Mouse (Mus musculus) stomach, postnatal 0 days (tissue): ENCODE results near the gene Yif1b. TPM values are rescaled to one million over a fixed set of nuclear protein-coding genes. Genes with fewer than 3 reads are reported as not detected.

ENCODE experiments used
- ATAC-seq: fragments of 200-750 bp; cut with Nextera tagmentation; 2 replicates; pipeline ENCODE4 v1.8.0; 2017; ENCODE audit not compliant: low FRiP score, low TSS enrichment
- DNase-seq: peaks from one replicate; pipeline ENCODE4 v3.0.0-alpha.2; 2016; ENCODE audit warnings: low spot score
- H3K27ac ChIP-seq: fragments of 300-500 bp; sonication (generic); replicated peaks from 2 replicates; pipeline ENCODE4 v1.5.1; 2014; ENCODE audit warnings: mild to moderate bottlenecking, control low read depth
- H3K27me3 ChIP-seq: fragments of 300-500 bp; sonication (generic); 2 replicates; pipeline ENCODE4 v1.6.1; 2014; ENCODE audit warnings: low read length; ENCODE audit not compliant: control insufficient read depth, insufficient read depth
- H3K36me3 ChIP-seq: fragments of 300-500 bp; sonication (generic); 2 replicates; pipeline ENCODE4 v1.6.1; 2014; ENCODE audit warnings: low read length, mixed read lengths; ENCODE audit not compliant: control insufficient read depth, insufficient read depth
- H3K4me1 ChIP-seq: fragments of 300-500 bp; sonication (generic); replicated peaks from 2 replicates; pipeline ENCODE4 v1.6.1; 2014; ENCODE audit warnings: antibody characterized with exemption; ENCODE audit not compliant: control insufficient read depth, insufficient read depth
- H3K4me2 ChIP-seq: fragments of 300-500 bp; sonication (generic); replicated peaks from 2 replicates; pipeline ENCODE4 v1.6.1; 2014; ENCODE audit warnings: low read depth, mild to moderate bottlenecking, control low read depth, moderate library complexity
- H3K4me3 ChIP-seq: fragments of 300-500 bp; sonication (generic); 2 replicates; pipeline ENCODE4 v1.5.1; 2014; ENCODE audit warnings: low read depth, low read length, control low read depth
- H3K9ac ChIP-seq: fragments of 300-500 bp; sonication (generic); 2 replicates; pipeline ENCODE4 v1.6.1; 2014; ENCODE audit warnings: mild to moderate bottlenecking, low read length, control low read depth, mixed read lengths
- H3K9me3 ChIP-seq: fragments of 300-500 bp; sonication (generic); 2 replicates; pipeline ENCODE4 v1.6.1; 2016; ENCODE audit warnings: low read length; ENCODE audit not compliant: control insufficient read depth
- CTCF ChIP-seq: IDR thresholded peaks from 2 replicates; pipeline ENCODE4 v1.5.1; 2016; ENCODE audit warnings: antibody characterized with exemption, low read depth, mild to moderate bottlenecking, moderate library complexity
- EP300 ChIP-seq: optimal IDR thresholded peaks from 2 replicates; pipeline ENCODE3; 2016; ENCODE audit warnings: antibody characterized with exemption
- WGBS: fragments of 180-500 bp; shearing (Covaris S2); extraction: QIAGEN DNeasy Blood & Tissue Kit; methylation state at CpG from one replicate; pipeline ENCODE4 v1.1.7; 2014; 5-methylcytosine and 5-hydroxymethylcytosine counted together
- polyA plus RNA-seq: library from polyadenylated mRNA; unstranded; fragments of >200 nt; fragmentation: Nextera tagmentation; extraction: Ambion mirVana; gene quantifications from 2 replicates; pipeline ENCODE4 v1.2.1, GENCODE M21; 2015

Yif1b gene
- polyA plus RNA-seq, 1 experiment from 2014 or later = 74.1 TPM

DNA sequence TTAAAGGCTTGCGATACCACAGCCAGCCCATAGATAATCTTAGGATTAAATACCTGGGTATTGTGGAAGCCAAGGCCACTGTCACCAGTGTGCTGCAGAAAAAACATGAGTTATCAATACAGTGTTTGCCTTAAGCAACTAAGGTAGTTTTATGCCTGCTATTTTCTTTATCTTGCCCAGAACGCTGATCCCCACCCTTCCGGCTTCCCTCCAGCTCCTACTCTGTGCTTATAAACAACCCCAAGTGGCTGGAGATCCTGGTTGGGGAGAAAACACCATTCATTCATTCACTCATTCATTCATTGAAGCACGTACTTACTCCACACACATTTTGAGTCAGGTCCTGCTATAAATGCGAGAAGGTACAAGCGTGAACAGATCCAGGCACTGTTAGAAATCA is 46.4 kb downstream of the Yif1b start:
- Histone ChIP-seq H3K27ac (no peak overlapping the region), H3K4me3 (no peak overlapping the region), H3K4me1 (no peaks in the 10 kb centered on the region), H3K4me2 (no peak overlapping the region), H3K9me3 (no peaks in the 10 kb centered on the region), H3K9ac (no peak overlapping the region), H3K27me3 (0 out of 2 replicates have a peak, but pooled peaks cover 2% of the 10 kb centered on the region), H3K36me3 (no peaks in the 10 kb centered on the region)
- no peak for TF ChIP-seq EP300
- TF ChIP-seq CTCF = no peak
- WGBS = 73% methylated on average over 6 of the region's 6 CpGs
- no peak for ATAC-seq
- DNase-seq = peak; percentile 22

DNA sequence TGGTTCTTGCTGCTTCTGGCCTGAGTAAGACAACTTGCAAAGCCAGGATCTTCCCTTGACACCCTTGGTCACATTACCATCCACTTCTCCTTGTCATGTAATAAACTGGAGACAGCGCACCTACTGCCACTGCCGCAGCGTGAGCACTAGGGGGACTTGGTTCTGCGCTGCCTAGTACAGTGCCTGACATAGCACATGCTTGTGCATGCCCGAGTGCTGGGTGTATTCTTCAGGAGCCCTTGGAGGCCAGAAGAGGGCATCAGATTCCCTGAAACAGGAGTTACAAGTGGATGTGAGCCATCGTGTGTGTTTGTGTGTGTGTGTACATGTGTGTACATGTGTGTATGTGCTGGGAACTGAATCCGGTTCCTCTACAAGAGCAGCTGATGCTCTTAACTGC is 49.4 kb downstream of the Yif1b start:
- Histone ChIP-seq H3K27ac (no peak overlapping the region), H3K27me3 (no peaks in the 10 kb centered on the region), H3K4me1 (no peaks in the 10 kb centered on the region), H3K36me3 (no peaks in the 10 kb centered on the region), H3K9ac (no peak overlapping the region), H3K4me3 (no peak overlapping the region), H3K9me3 (no peaks in the 10 kb centered on the region), H3K4me2 (no peak overlapping the region)
- TF ChIP-seq EP300 (no peak), CTCF (peak; percentile 59)
- 74% methylated on average over 7 of the region's 7 CpGs for WGBS
- DNase-seq (no peak), ATAC-seq (no peak; the same call in 1 of the 2 replicates)

DNA sequence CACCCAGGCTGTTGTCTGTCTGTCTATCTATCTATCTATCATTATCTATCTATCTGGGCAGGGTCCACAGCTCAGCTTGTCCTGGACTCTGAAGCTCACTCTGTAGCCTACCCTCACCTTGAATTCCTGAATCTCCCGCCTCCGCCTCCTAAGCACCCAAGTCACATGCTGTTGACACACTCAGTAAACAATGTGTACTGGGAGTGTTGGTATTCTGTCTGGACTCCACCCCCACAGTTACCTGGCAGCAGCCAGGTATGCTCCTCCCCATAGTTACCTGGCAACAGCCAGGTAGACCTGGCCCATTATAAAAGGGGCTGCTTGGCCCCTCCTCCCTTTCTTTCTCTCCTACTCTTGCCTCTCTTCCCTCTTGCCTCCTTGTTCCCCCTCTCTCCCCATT is 50.0 kb downstream of the Yif1b start:
- H3K4me3 ChIP-seq = no peak overlapping the region
- peak; percentile 72 for ATAC-seq

GRCm38 (mm10) chr7:29288942-29289638 is 51.0 kb downstream of the Yif1b start, which contains the start of gene Ppp1r14a:
TSS of gene Ppp1r14a (plus strand) at chr7:29289308.
- H3K9me3 ChIP-seq = no peaks in the 10 kb centered on the region
- peak; percentile 83 for TF ChIP-seq CTCF
- no peak for TF ChIP-seq EP300
- no peaks in the 10 kb centered on the region for H3K36me3 ChIP-seq
- peak within 1 kb of the TSS; percentile 55 for H3K4me3 ChIP-seq
- peak within 1 kb of the TSS; percentile 90 for H3K27ac ChIP-seq
- H3K4me2 ChIP-seq = peak within 1 kb of the TSS; percentile 88
- peak within 1 kb of the TSS; percentile 67 for H3K9ac ChIP-seq
- 1% methylated on average over 49 of the region's 59 CpGs for WGBS
- H3K4me1 ChIP-seq = peaks cover 5% of the 10 kb centered on the region; the same call in 1 of the 2 replicates
- no peaks in the 10 kb centered on the region for H3K27me3 ChIP-seq
- ATAC-seq (peak; percentile 16; the same call in 1 of the 2 replicates), DNase-seq (peak; percentile 78)

More for the DNA sequence above, 50.0 kb downstream of the Yif1b start:
- peak; percentile 66 for DNase-seq
- H3K9ac ChIP-seq = no peak overlapping the region
- 80% methylated on average over 2 of the region's 2 CpGs for WGBS
- no peaks in the 10 kb centered on the region for H3K9me3 ChIP-seq
- no peak overlapping the region for H3K4me2 ChIP-seq
- H3K4me1 ChIP-seq = peaks cover under 1% of the 10 kb centered on the region; the same call in 1 of the 2 replicates
- H3K27me3 ChIP-seq = no peaks in the 10 kb centered on the region
- TF ChIP-seq CTCF (no peak), EP300 (no peak)
- no peaks in the 10 kb centered on the region for H3K36me3 ChIP-seq
- no peak overlapping the region for H3K27ac ChIP-seq

GRCm38 (mm10) chr7:29289856-29290255 is 51.7 kb downstream of the Yif1b start:
- H3K9ac ChIP-seq = peak overlapping the region; percentile 67
- WGBS = 69% methylated on average over 6 of the region's 6 CpGs
- DNase-seq (no peak), ATAC-seq (no peak)
- H3K9me3 ChIP-seq = no peaks in the 10 kb centered on the region
- peak overlapping the region; percentile 55 for H3K4me3 ChIP-seq
- H3K27ac ChIP-seq = peak overlapping the region; percentile 90
- H3K4me1 ChIP-seq = peaks cover 5% of the 10 kb centered on the region; the same call in 1 of the 2 replicates
- no peaks in the 10 kb centered on the region for H3K27me3 ChIP-seq
- no peak for TF ChIP-seq EP300
- no peak for TF ChIP-seq CTCF
- peak overlapping the region; percentile 88 for H3K4me2 ChIP-seq
- no peaks in the 10 kb centered on the region for H3K36me3 ChIP-seq
